Mouse (Mus musculus): ENCODE data around the gene Kir3dl1. TPM values are rescaled to one million over a fixed set of nuclear protein-coding genes. Genes with fewer than 3 reads are reported as not detected.
"Not testable (repeated sequence)": the region's sequence is repeated elsewhere in the genome, so short reads cannot be mapped to it uniquely, and the experiment has no call there.

The Kir3dl1 gene
- polyA plus RNA-seq (2015; fragmentation: Nextera tagmentation; extraction: Ambion mirVana): not detected in 2 replicates

GRCm38 (mm10) chrX:136517699-136518098, at the start of gene Kir3dl1:
Gene Kir3dl1, plus strand, starts transcription at chrX:136517999.
- H3K4me1 ChIP-seq; H3K27me3 ChIP-seq; H3K4me3 ChIP-seq; ATAC-seq (ENCODE audit: insufficient number of reproducible peaks, insufficient read depth, low FRiP score, low TSS enrichment, low read depth); H3K36me3 ChIP-seq; H3K9me3 ChIP-seq; H3K27ac ChIP-seq; H3K4me2 ChIP-seq; H3K9ac ChIP-seq: not testable (repeated sequence)
- WGBS: 77% methylated on average over 4 of the region's 4 CpGs

GRCm38 (mm10) chrX:136543956-136544355, 26.2 kb downstream of the Kir3dl1 start, which contains the start of gene Kir3dl2:
Gene Kir3dl2, minus strand, starts transcription at chrX:136544056.
- not testable (repeated sequence) for H3K4me3 ChIP-seq; H3K4me1 ChIP-seq; H3K9me3 ChIP-seq; ATAC-seq (ENCODE audit: insufficient number of reproducible peaks, insufficient read depth, low FRiP score, low TSS enrichment, low read depth); H3K27ac ChIP-seq; H3K4me2 ChIP-seq; H3K9ac ChIP-seq; H3K36me3 ChIP-seq; H3K27me3 ChIP-seq
- WGBS: 73% methylated on average over 1 of the region's 1 CpGs

- not testable (repeated sequence) for H3K9me3 ChIP-seq; ATAC-seq (ENCODE audit: insufficient number of reproducible peaks, insufficient read depth, low FRiP score, low TSS enrichment, low read depth); H3K36me3 ChIP-seq; H3K9ac ChIP-seq; H3K4me2 ChIP-seq; H3K4me1 ChIP-seq; H3K27ac ChIP-seq; H3K27me3 ChIP-seq; H3K4me3 ChIP-seq
- WGBS: 91% methylated on average over 9 of the region's 9 CpGs
Measured at GRCm38 (mm10) chrX:136569094-136569493, 51.3 kb downstream of the Kir3dl1 start.

Other genes starting within 250 kb of the Kir3dl1 start
- 531 and 542 TPM in 2 replicates for gene Bex3, start 247.7 kb upstream of the Kir3dl1 start, polyA plus RNA-seq (2015; fragmentation: Nextera tagmentation; extraction: Ambion mirVana)
- gene Kir3dl2, start 26.1 kb downstream of the Kir3dl1 start, polyA plus RNA-seq (2015; fragmentation: Nextera tagmentation; extraction: Ambion mirVana): not detected in 2 replicates
- gene Tceal3, start 72.8 kb downstream of the Kir3dl1 start, polyA plus RNA-seq (2015; fragmentation: Nextera tagmentation; extraction: Ambion mirVana): 26.1 and 32.9 TPM in 2 replicates
- gene Tceal1, start 190.0 kb downstream of the Kir3dl1 start, polyA plus RNA-seq (2015; fragmentation: Nextera tagmentation; extraction: Ambion mirVana): 11.9 and 13.2 TPM in 2 replicates
- gene Morf4l2, start 225.7 kb downstream of the Kir3dl1 start, polyA plus RNA-seq (2015; fragmentation: Nextera tagmentation; extraction: Ambion mirVana): 603 and 642 TPM in 2 replicates

Data from embryonic facial prominence, embryonic 13.5 days (tissue).